Mouse (Mus musculus) stomach, postnatal 0 days (tissue): Measurements from ENCODE around the gene Plcb1.

Experiments
- CTCF ChIP-seq: IDR thresholded peaks from 2 replicates; pipeline ENCODE4 v1.5.1; 2016; ENCODE audit warnings: antibody characterized with exemption, low read depth, mild to moderate bottlenecking, moderate library complexity
- EP300 ChIP-seq: optimal IDR thresholded peaks from 2 replicates; pipeline ENCODE3; 2016; ENCODE audit warnings: antibody characterized with exemption

DNA sequence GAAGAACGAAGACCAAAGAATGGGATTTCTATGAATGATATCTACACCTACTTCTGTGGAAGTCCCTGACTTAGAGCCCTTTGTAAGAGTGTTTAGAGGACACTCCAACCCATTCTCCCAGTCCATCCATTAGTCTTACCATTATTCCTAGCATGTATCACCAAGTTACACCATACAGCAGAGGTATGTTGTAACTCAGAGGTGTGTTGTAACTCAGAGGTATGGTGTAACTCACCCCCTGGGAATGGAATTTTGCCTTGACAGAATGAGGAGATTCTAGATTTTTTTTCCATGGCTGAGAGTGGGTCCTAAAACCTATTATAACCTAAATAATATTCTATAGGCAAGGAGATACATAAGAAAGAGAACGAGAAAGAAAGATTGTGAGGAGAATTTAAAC, 516.6 kb downstream of the Plcb1 start:
- TF ChIP-seq CTCF (no peak), EP300 (no peak)
